ENCODE assay signal across 27 mouse cellular contexts in genomic region chr3:67931181-67931580, GRCm38 (mm10). TPM values are rescaled to one million over a fixed set of nuclear protein-coding genes. Genes with fewer than 3 reads are reported as not detected.
A peak's percentile ranks its signal among the peaks of the same experiment; 100 is the strongest.
DNase-seq lines count a peak whose midpoint lies in the region; ATAC-seq lines count a peak whose summit lies in the region.
"Had no signal": no experiment of that assay in that cellular context is flagged by ENCODE, and none has a peak within 500 bp of the region (broad histone marks: within the 10 kb centered on the region; RNA-seq: fewer than 3 reads in every experiment).

No protein-coding gene starts in this region.

- H3K9me3 ChIP-seq in forebrain, embryonic 15.5 days, result no peaks in the 10 kb centered on the region
- no peaks in the 10 kb centered on the region for H3K9me3 ChIP-seq in forebrain, embryonic 10.5 days
- H3K9me3 ChIP-seq: embryonic facial prominence, embryonic 10.5 days; embryonic facial prominence, embryonic 13.5 days; heart, embryonic 12.5 days; heart, embryonic 15.5 days; hindbrain, embryonic 10.5 days; hindbrain, embryonic 13.5 days; intestine, embryonic 15.5 days had no signal

- no peak overlapping the region for H3K4me3 ChIP-seq in forebrain, embryonic 15.5 days
- H3K4me3 ChIP-seq in forebrain, embryonic 10.5 days, result no peak overlapping the region
- H3K4me3 ChIP-seq: embryonic facial prominence, embryonic 10.5 days; embryonic facial prominence, embryonic 13.5 days; erythroblast, embryonic 14.5 days; heart, embryonic 12.5 days; heart, embryonic 15.5 days; hindbrain, embryonic 10.5 days; hindbrain, embryonic 13.5 days; intestine, embryonic 15.5 days had no signal

- no peak overlapping the region for H3K9ac ChIP-seq in forebrain, embryonic 15.5 days (replicated peaks)
- H3K9ac ChIP-seq: embryonic facial prominence, embryonic 13.5 days; heart, embryonic 12.5 days; heart, embryonic 15.5 days; hindbrain, embryonic 13.5 days; intestine, embryonic 15.5 days had no signal

- H3K4me2 ChIP-seq in forebrain, embryonic 15.5 days (replicated peaks), result no peak overlapping the region
- H3K4me2 ChIP-seq: embryonic facial prominence, embryonic 13.5 days; heart, embryonic 12.5 days; heart, embryonic 15.5 days; hindbrain, embryonic 13.5 days; intestine, embryonic 15.5 days had no signal

- H3K4me1 ChIP-seq in forebrain, embryonic 15.5 days, result peaks cover 10% of the 10 kb centered on the region
- peaks cover 18% of the 10 kb centered on the region for H3K4me1 ChIP-seq in forebrain, embryonic 10.5 days
- H3K4me1 ChIP-seq: embryonic facial prominence, embryonic 10.5 days; embryonic facial prominence, embryonic 13.5 days; heart, embryonic 12.5 days; heart, embryonic 15.5 days; hindbrain, embryonic 10.5 days; intestine, embryonic 15.5 days had no signal

- no peaks in the 10 kb centered on the region for H3K36me3 ChIP-seq in forebrain, embryonic 15.5 days
- no peaks in the 10 kb centered on the region for H3K36me3 ChIP-seq in forebrain, embryonic 10.5 days (replicated peaks)
- H3K36me3 ChIP-seq: embryonic facial prominence, embryonic 10.5 days; embryonic facial prominence, embryonic 13.5 days; heart, embryonic 12.5 days; heart, embryonic 15.5 days; hindbrain, embryonic 10.5 days; hindbrain, embryonic 13.5 days; intestine, embryonic 15.5 days had no signal

- no peaks in the 10 kb centered on the region for H3K27me3 ChIP-seq in forebrain, embryonic 15.5 days
- no peaks in the 10 kb centered on the region for H3K27me3 ChIP-seq in forebrain, embryonic 10.5 days (ENCODE audit: poor library complexity, severe bottlenecking)
- H3K27me3 ChIP-seq: embryonic facial prominence, embryonic 13.5 days; heart, embryonic 12.5 days; heart, embryonic 15.5 days; hindbrain, embryonic 13.5 days; intestine, embryonic 15.5 days had no signal

- peak overlapping the region; percentile 9; the same call in 1 of the 2 replicates for H3K27ac ChIP-seq in forebrain, embryonic 15.5 days (replicated peaks)
- H3K27ac ChIP-seq in forebrain, embryonic 10.5 days, result no peak overlapping the region
- H3K27ac ChIP-seq: embryonic facial prominence, embryonic 10.5 days; embryonic facial prominence, embryonic 13.5 days; heart, embryonic 15.5 days; hindbrain, embryonic 10.5 days; hindbrain, embryonic 13.5 days; intestine, embryonic 15.5 days had no signal

- 63% methylated on average over 8 of the region's 8 CpGs for WGBS in forebrain, embryonic 15.5 days
- 82% methylated on average over 8 of the region's 8 CpGs for WGBS in forebrain, embryonic 10.5 days

- no peak for DNase-seq in forebrain, embryonic 10.5 days (ENCODE audit: extremely low spot score, low spot score)
- peak; percentile 8 for DNase-seq in layer of hippocampus, adult 11-12 months (ENCODE audit: low spot score)
- DNase-seq in layer of hippocampus, adult 9-10 months (ENCODE audit: low spot score), result no peak
- DNase-seq in brain, adult 2 months (ENCODE audit: low read depth, low spot score), result peak; percentile 44
- no peak for DNase-seq in embryo, embryonic 10.5 days (ENCODE audit: low spot score)
- DNase-seq: adrenal gland, adult 8-10 months; adrenal gland, postnatal 25 days; cerebellum, adult 18-20 months; cerebellum, adult 9-10 months; cerebellum, postnatal 14 days; embryo, embryonic 11 days; gastrocnemius, postnatal 25 days; heart, adult 18-20 months; heart, postnatal 10 days; heart, postnatal 36 days had no signal

- ATAC-seq in forebrain, embryonic 15.5 days (replicated peaks), result no peak
- ATAC-seq: activated CD4-positive, CD25-positive, alpha-beta regulatory T cell, adult 4 months; forebrain, embryonic 14.5 days; intestine, embryonic 15.5 days had no signal

RNA-seq across cellular contexts. Expression of gene Iqschfp, which starts 39.1 kb away (rescaled TPM):
- 3.3 and 4.5 TPM in 2 replicates for polyA plus RNA-seq in forebrain, embryonic 15.5 days (2015; fragmentation: Nextera tagmentation; extraction: Ambion mirVana)
- polyA plus RNA-seq in forebrain, embryonic 10.5 days (2016; fragmentation: Nextera tagmentation; extraction: Ambion mirVana), result 0.38 TPM in 1 of 2 replicates, not detected in the other
- polyA plus RNA-seq: activated CD4-positive, CD25-positive, alpha-beta regulatory T cell, adult 4 months; embryonic facial prominence, embryonic 13.5 days; erythroblast, embryonic 14.5 days; gonadal fat pad, adult 2 months; heart, embryonic 12.5 days; heart, embryonic 15.5 days; intestine, embryonic 15.5 days had no signal

RNA-seq across cellular contexts. Expression of gene Iqcj, which starts 39.2 kb away (rescaled TPM):
- 0.65 and 0.93 TPM in 2 replicates for polyA plus RNA-seq in forebrain, embryonic 15.5 days (2015; fragmentation: Nextera tagmentation; extraction: Ambion mirVana)
- polyA plus RNA-seq in forebrain, embryonic 10.5 days (2016; fragmentation: Nextera tagmentation; extraction: Ambion mirVana), result 0.25 TPM in 1 of 2 replicates, not detected in the other
- polyA plus RNA-seq: activated CD4-positive, CD25-positive, alpha-beta regulatory T cell, adult 4 months; embryonic facial prominence, embryonic 10.5 days; embryonic facial prominence, embryonic 13.5 days; erythroblast, embryonic 14.5 days; gonadal fat pad, adult 2 months; heart, embryonic 12.5 days; heart, embryonic 15.5 days; hindbrain, embryonic 10.5 days; intestine, embryonic 15.5 days had no signal

Comparison
In these comparisons a context has a peak if more than half of its experiments do, and no peak if none do; other contexts are left out.
1. DNase-seq: peak in layer of hippocampus, adult 11-12 months (single experiment) and brain, adult 2 months (single experiment); none in forebrain, embryonic 10.5 days (single experiment), layer of hippocampus, adult 9-10 months (single experiment) and embryo, embryonic 10.5 days (single experiment).